Mouse (Mus musculus): ENCODE results near the gene Mto1.
"Not testable (repeated sequence)": the region's sequence is repeated elsewhere in the genome, so short reads cannot be mapped to it uniquely, and the experiment has no call there.

The Mto1 gene

GRCm38 (mm10) chr9:78506002-78506721, 58.2 kb downstream of the Mto1 start:
- no peak for DNase-seq (ENCODE audit: low spot score)

GRCm38 (mm10) chr9:78506722-78507077, 58.7 kb downstream of the Mto1 start:
- DNase-seq (ENCODE audit: low spot score): no peak

GRCm38 (mm10) chr9:78508106-78508786, 60.2 kb downstream of the Mto1 start:
- DNase-seq (ENCODE audit: low spot score): no peak

- DNase-seq (ENCODE audit: low spot score): no peak
Measured at GRCm38 (mm10) chr9:78511705-78512104, 63.7 kb downstream of the Mto1 start.

- no peak for DNase-seq (ENCODE audit: low spot score)
Measured at GRCm38 (mm10) chr9:78513776-78514500, 65.9 kb downstream of the Mto1 start.

- DNase-seq (ENCODE audit: low spot score): no peak
Measured at GRCm38 (mm10) chr9:78514681-78515080, 66.7 kb downstream of the Mto1 start.

GRCm38 (mm10) chr9:78516125-78516524, 68.1 kb downstream of the Mto1 start:
- peak; percentile 68 for DNase-seq (ENCODE audit: low spot score)

- DNase-seq (ENCODE audit: low spot score): not testable (repeated sequence)
Measured at GRCm38 (mm10) chr9:78517237-78517636, 69.2 kb downstream of the Mto1 start.

GRCm38 (mm10) chr9:78520127-78520779, 72.2 kb downstream of the Mto1 start:
- no peak for DNase-seq (ENCODE audit: low spot score)

GRCm38 (mm10) chr9:78520780-78521601, 73.0 kb downstream of the Mto1 start:
- no peak for DNase-seq (ENCODE audit: low spot score)

- DNase-seq (ENCODE audit: low spot score): no peak
Measured at GRCm38 (mm10) chr9:78521689-78522088, 73.7 kb downstream of the Mto1 start.

Measured in c-Kit-positive CD71-positive TER-119-positive erythroid progenitor cells, embryonic 14.5 days (primary cell).